Mouse (Mus musculus) CD4-positive, CD25-positive, alpha-beta regulatory T cell, adult 4 months (primary cell): ENCODE results near the gene Sh2b2. TPM values are rescaled to one million over a fixed set of nuclear protein-coding genes. Genes with fewer than 3 reads are reported as not detected.
"Not testable (repeated sequence)": the region's sequence is repeated elsewhere in the genome, so short reads cannot be mapped to it uniquely, and the experiment has no call there.

ENCODE experiments used
- ATAC-seq: one replicate; pipeline ENCODE4 v1.8.0; 2017
- polyA plus RNA-seq, 2 experiments: library from polyadenylated mRNA; unstranded; fragments of 100-300 nt; shearing (Covaris generic); gene quantifications; one replicate each; pipeline ENCODE4 v1.2.1; 2017

The Sh2b2 gene
- polyA plus RNA-seq, 2 experiments from 2014 or later = 0.15 TPM; not detected in 1

- ATAC-seq = no peak
These were observed 8.7 kb downstream of the Sh2b2 start for GRCm38 (mm10) chr5:136237607-136238006.

DNA sequence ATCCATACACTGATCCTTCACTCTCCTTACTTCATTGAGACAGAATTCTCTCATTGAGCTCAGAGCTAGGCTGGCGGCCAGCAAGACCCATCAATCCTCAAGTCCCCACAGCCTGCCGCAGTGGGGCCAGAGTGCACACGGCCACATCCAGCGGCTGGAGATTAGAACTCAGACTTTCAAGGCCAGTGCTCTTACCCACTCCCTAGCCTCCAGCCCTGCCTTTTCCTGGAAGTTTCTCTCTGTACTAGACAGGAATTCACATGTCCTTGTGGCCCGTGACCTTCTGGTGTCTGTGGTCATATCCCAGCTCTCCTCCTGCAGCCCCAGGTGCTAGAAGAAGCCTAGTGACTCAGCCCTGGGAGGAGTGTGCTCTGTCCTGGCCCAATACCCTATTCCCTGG lies 9.7 kb downstream of the Sh2b2 start:
- ATAC-seq = no peak

- no peak for ATAC-seq
These were observed 15.9 kb downstream of the Sh2b2 start for GRCm38 (mm10) chr5:136230348-136231035.

DNA sequence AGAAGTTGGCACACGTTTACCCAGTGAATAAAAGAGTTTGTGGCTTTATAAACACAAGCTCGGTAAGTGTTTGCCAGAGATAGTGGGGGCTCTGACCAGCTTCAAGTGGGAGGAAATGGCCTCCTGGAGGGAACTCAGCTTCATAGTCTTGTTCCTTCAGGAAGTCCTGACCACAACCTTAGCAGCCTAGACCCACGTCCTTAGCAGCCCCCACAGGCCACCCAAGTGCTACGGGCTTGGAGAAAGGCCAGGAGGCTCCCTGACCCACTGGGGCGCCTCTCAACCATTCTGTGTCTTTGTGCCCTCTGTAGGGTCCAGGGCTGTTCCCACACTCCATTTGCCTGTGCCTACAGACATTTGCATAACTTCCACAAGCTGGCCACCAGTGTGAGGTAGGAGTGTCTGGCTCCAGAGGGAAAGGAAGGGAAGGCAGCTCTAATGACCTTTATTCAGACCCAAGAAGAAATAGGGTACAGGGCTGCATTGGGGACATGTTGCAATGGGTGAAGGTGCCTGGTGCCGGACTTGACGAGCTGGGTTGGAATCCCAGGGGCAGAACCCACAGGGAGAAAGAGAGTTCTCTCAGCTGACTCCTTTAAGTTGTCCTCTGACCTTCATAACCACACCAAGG lies 20.0 kb downstream of the Sh2b2 start:
- no peak for ATAC-seq

- ATAC-seq = no peak
These were observed 27.8 kb downstream of the Sh2b2 start for GRCm38 (mm10) chr5:136218585-136218984.

DNA sequence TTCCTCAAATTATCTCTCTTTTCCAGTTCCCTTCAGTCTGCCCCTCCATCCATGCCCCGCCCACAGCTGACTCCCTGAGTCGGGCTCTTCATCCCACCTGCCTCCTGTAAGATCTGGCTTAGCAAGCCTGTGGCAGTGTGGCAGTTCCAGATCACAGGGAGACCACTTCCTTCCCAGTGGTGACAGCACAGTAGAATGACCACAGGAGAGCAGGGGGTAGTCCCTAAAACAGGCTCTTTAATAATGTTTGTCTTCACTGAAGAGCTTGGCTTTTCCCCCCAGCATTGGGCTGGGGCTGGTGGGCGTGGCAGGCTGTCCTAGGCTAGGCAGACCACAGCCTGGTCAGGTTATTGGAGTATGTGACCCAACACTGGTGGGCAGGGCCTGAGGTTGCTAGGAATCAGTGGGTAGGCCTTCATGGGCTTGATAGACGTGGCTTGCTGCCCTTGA lies 28.4 kb downstream of the Sh2b2 start:
- ATAC-seq = no peak

- no peak for ATAC-seq
These were observed 29.2 kb downstream of the Sh2b2 start for GRCm38 (mm10) chr5:136217004-136217665.

GRCm38 (mm10) chr5:136215958-136216357 lies 30.4 kb downstream of the Sh2b2 start:
- ATAC-seq = no peak

DNA sequence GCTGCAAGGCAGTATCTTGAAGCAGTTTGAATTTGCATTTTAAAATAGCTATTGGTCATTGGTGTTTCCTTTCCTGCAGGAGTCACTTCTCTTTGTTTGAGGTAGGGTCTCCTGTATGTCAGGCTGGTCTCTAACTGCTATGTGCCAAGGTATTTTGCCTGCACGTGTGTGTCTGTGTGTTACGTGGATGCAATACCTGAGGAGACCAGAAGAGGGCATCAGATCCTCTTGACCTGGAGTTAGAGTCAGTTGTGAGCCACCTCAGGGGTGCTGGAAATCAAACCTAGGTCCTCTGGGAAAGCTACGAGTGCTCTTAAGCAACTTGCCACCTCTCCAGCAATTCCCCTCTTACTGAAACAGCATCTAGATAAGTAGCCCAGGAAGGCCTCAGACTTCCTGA lies 31.1 kb downstream of the Sh2b2 start:
- no peak for ATAC-seq

- no peak for ATAC-seq
These were observed 32.6 kb downstream of the Sh2b2 start for GRCm38 (mm10) chr5:136213716-136214115.

GRCm38 (mm10) chr5:136212716-136213115 lies 33.6 kb downstream of the Sh2b2 start:
- no peak for ATAC-seq

GRCm38 (mm10) chr5:136211341-136212102 lies 34.8 kb downstream of the Sh2b2 start:
- ATAC-seq = not testable (repeated sequence)

DNA sequence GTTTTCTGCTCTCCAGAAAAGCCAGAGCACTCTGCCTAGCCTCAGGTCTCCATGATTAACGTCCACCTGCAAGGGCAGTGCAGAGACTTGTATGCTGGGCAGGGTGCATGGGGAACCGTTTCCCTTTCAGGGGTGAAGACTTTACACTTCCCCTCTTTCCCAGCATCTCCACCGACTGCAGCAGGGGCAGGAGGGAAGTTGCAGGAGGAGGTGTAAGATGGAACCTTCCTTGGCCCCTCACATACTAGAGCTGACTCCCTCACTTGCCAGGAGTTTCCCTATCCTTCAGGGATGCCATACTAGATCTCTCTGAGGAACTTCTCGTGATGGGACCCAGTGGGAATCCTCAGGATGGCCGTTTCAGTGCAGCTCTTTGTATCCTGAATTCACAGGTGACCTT lies 35.8 kb downstream of the Sh2b2 start:
- no peak for ATAC-seq

GRCm38 (mm10) chr5:136201832-136202231 lies 44.5 kb downstream of the Sh2b2 start:
- no peak for ATAC-seq

DNA sequence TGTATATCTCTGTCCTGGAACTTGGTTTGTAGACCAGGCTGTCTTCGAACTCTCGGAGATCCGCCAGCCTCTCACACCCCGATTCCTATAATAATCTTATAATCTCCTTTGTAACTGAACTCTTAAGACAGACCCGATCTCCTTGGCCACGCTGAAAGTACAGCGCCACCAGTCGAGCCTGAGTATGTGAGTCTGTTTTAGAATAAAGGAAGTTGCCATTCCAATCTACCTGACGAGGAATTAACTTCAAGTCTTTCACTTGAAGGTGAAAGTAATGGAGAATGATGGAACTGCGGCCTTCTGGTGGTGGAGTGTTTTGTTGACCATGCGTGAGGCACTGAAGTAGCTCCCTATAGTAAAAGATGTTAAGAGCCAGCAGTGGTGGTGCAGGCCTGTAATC lies 46.8 kb downstream of the Sh2b2 start:
- ATAC-seq = no peak

GRCm38 (mm10) chr5:136198474-136199391 lies 47.6 kb downstream of the Sh2b2 start, which contains the start of gene Prkrip1:
Prkrip1 (minus strand) TSS chr5:136198963.
- ATAC-seq = peak; percentile 99

- ATAC-seq = no peak
These were observed 54.5 kb downstream of the Sh2b2 start for GRCm38 (mm10) chr5:136191870-136192269.

- ATAC-seq = peak; percentile 98
These were observed 59.6 kb downstream of the Sh2b2 start for GRCm38 (mm10) chr5:136186723-136187122.

DNA sequence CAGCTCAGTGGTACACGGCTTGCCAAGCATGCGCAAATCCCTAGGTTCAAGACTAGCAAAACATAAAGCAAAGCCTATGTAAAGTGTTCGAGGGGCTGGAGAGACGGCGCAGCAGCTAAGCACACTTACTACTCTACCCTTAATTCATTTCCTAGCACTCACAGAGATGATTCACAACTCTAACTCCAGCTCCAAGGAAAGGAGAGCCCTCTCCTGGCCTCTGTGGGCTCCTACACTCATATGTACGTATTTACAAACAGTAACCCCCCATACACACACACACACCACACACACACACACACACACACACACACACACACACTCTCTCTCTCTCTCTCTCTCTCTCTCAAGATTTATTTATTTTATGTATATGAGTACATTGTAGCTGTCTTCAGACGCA lies 62.6 kb downstream of the Sh2b2 start:
- ATAC-seq = no peak

DNA sequence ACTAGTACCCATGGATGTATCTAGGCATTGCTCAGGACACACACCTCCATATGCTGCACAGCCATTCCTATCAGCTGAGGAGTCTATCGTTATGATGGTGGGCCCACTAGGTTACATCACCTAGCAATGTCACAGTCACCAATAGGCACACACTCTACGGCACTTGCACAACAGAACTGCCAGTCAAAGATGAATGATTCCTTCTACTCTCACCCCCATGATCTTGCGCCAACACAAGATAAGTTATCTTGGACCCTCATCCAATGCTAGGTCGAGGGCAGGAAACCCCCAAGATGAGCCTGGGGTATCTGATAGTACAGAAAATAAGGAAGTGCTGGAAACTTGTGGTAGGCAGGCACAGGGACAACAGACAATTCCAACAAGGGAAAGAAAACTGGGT lies 63.5 kb downstream of the Sh2b2 start:
- no peak for ATAC-seq

DNA sequence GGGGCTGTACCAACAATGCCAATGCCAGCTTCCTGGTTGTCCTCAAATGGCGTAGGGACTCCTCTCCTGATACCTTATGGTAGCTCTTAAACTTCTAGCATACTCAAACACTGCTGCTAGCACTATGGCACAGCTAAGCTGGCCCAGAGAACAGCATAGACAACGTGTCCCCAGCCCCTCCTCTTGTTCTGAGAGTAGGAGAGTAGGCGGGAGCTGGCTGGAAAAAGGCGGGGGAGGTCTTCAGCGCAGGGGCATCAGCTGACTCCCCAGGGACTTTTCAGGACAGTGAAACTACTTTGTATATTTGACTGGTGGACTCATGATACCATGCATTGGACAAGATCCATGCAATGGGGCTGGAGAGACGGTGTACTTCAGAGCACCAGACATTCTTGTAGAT lies 64.3 kb downstream of the Sh2b2 start:
- ATAC-seq = no peak

GRCm38 (mm10) chr5:136181197-136181596 lies 65.2 kb downstream of the Sh2b2 start:
- no peak for ATAC-seq
